Mouse (Mus musculus): ENCODE results near the gene Pcf11.

Gene Pcf11

GRCm38 (mm10) chr7:92669507-92670471, at the start of gene Pcf11:
Pcf11 (minus strand) TSS chr7:92669934.
- in situ Hi-C loops (cut with MboI, MseI), result no loop called here

- in situ Hi-C loops (cut with MboI, MseI), result no loop called here
These were observed 45.3 kb upstream of the Pcf11 start for GRCm38 (mm10) chr7:92715055-92715454.

GRCm38 (mm10) chr7:92711593-92711992, 41.9 kb upstream of the Pcf11 start:
- in situ Hi-C loops (cut with MboI, MseI), result no loop called here

- in situ Hi-C loops (cut with MboI, MseI), result no loop called here
These were observed 39.8 kb upstream of the Pcf11 start for GRCm38 (mm10) chr7:92709573-92709972.

GRCm38 (mm10) chr7:92706711-92707110, 37.0 kb upstream of the Pcf11 start:
- in situ Hi-C loops (cut with MboI, MseI), result no loop called here

- in situ Hi-C loops (cut with MboI, MseI), result no loop called here
These were observed 35.8 kb upstream of the Pcf11 start for GRCm38 (mm10) chr7:92705534-92705933.

GRCm38 (mm10) chr7:92703661-92704060, 33.9 kb upstream of the Pcf11 start:
- in situ Hi-C loops (cut with MboI, MseI), result no loop called here

GRCm38 (mm10) chr7:92698770-92699169, 29.0 kb upstream of the Pcf11 start:
- in situ Hi-C loops (cut with MboI, MseI), result no loop called here

GRCm38 (mm10) chr7:92696395-92696794, 26.7 kb upstream of the Pcf11 start:
- in situ Hi-C loops (cut with MboI, MseI), result no loop called here

- in situ Hi-C loops (cut with MboI, MseI), result no loop called here
These were observed 19.4 kb upstream of the Pcf11 start for GRCm38 (mm10) chr7:92689101-92689500.

- in situ Hi-C loops (cut with MboI, MseI), result no loop called here
These were observed 18.6 kb upstream of the Pcf11 start for GRCm38 (mm10) chr7:92688299-92688669.

GRCm38 (mm10) chr7:92687556-92688298, 18.0 kb upstream of the Pcf11 start:
- in situ Hi-C loops (cut with MboI, MseI), result no loop called here

- in situ Hi-C loops (cut with MboI, MseI), result no loop called here
These were observed 7.6 kb upstream of the Pcf11 start for GRCm38 (mm10) chr7:92677346-92677745.

GRCm38 (mm10) chr7:92675131-92675530, 5.4 kb upstream of the Pcf11 start:
- in situ Hi-C loops (cut with MboI, MseI), result no loop called here

- in situ Hi-C loops (cut with MboI, MseI), result no loop called here
These were observed 785 bp downstream of the Pcf11 start for GRCm38 (mm10) chr7:92668791-92669506.

- in situ Hi-C loops (cut with MboI, MseI), result no loop called here
These were observed 3.4 kb downstream of the Pcf11 start for GRCm38 (mm10) chr7:92666274-92666820.

GRCm38 (mm10) chr7:92658050-92658449, 11.7 kb downstream of the Pcf11 start:
- in situ Hi-C loops (cut with MboI, MseI), result no loop called here

- in situ Hi-C loops (cut with MboI, MseI), result no loop called here
These were observed 13.3 kb downstream of the Pcf11 start for GRCm38 (mm10) chr7:92656386-92656785.

GRCm38 (mm10) chr7:92653329-92653728, 16.4 kb downstream of the Pcf11 start:
- in situ Hi-C loops (cut with MboI, MseI), result no loop called here

- in situ Hi-C loops (cut with MboI, MseI), result no loop called here
These were observed 21.9 kb downstream of the Pcf11 start for GRCm38 (mm10) chr7:92647790-92648189.

GRCm38 (mm10) chr7:92642358-92642757, 27.4 kb downstream of the Pcf11 start:
- in situ Hi-C loops (cut with MboI, MseI), result no loop called here

- in situ Hi-C loops (cut with MboI, MseI), result loop anchor here (5.0 to 10.0 kb wide), 2 partner anchors 104 to 237 kb away; partner anchors contain the start of genes Ddias, Prcp and Rab30
These were observed 31.7 kb downstream of the Pcf11 start for GRCm38 (mm10) chr7:92638050-92638449.

Data from T-helper 2 cell (primary cell).